Comparison of ENCODE assay signal across 11 mouse cellular contexts in genomic region chr8:107329595-107329994, GRCm38 (mm10). TPM values are rescaled to one million over a fixed set of nuclear protein-coding genes. Genes with fewer than 3 reads are reported as not detected.
DNase-seq lines count a peak whose midpoint lies in the region; ATAC-seq and TF ChIP-seq lines count a peak whose summit lies in the region.
"Had no signal": no experiment of that assay in that cellular context is flagged by ENCODE, and none has a peak within 500 bp of the region (broad histone marks: within the 10 kb centered on the region; RNA-seq: fewer than 3 reads in every experiment).

No protein-coding gene starts in this region.

- ATAC-seq in liver, embryonic 14.5 days (ENCODE audit: insufficient read depth) = no peak
- ATAC-seq in liver, embryonic 11.5 days (replicated peaks; ENCODE audit: low FRiP score) = no peak
- peak; percentile 63 for ATAC-seq in megakaryocyte, adult 5-6 weeks (ENCODE audit: poor library complexity, severe bottlenecking)

- H3K4me2 ChIP-seq in liver, embryonic 14.5 days (ENCODE audit: low read depth) = no peak overlapping the region
- no peak overlapping the region for H3K4me2 ChIP-seq in liver, embryonic 11.5 days
- H3K4me2 ChIP-seq: limb, embryonic 12.5 days had no signal

- no peak overlapping the region for H3K9ac ChIP-seq in liver, embryonic 14.5 days (replicated peaks)
- H3K9ac ChIP-seq in liver, embryonic 11.5 days (ENCODE audit: low read depth, low read length) = no peak overlapping the region
- H3K9ac ChIP-seq: limb, embryonic 12.5 days had no signal

- no peaks in the 10 kb centered on the region for H3K9me3 ChIP-seq in liver, embryonic 14.5 days (ENCODE audit: control insufficient read depth, low read length)
- no peaks in the 10 kb centered on the region for H3K9me3 ChIP-seq in liver, embryonic 11.5 days (ENCODE audit: control insufficient read depth, low read length)
- H3K9me3 ChIP-seq: limb, embryonic 12.5 days had no signal

- no peak for TF ChIP-seq POLR2A in thymus, adult 2 months (IDR thresholded peaks at IDR 0.05; ENCODE audit: control insufficient read depth, extremely low read depth, insufficient read depth, low read length, poor library complexity)

- DNase-seq in adrenal gland, postnatal 36 days = peak; percentile 12 to 39
- no peak for DNase-seq in adrenal gland, adult 8-10 months
- DNase-seq in liver, embryonic 14.5 days (ENCODE audit: low read depth in 3 of 3, low spot score in 3 of 3) = no peak
- no peak for DNase-seq in liver, embryonic 11.5 days (ENCODE audit: low spot score)
- DNase-seq in ZHBTc4 (ENCODE audit: low read depth, low spot score) = peak; percentile 15
- no peak for DNase-seq in Muller cell, postnatal 12 days (ENCODE audit: inconsistent ontology term)
- DNase-seq in thymus, adult 2 months = no peak
- DNase-seq: cerebellum, postnatal 14 days; midbrain, embryonic 14.5 days had no signal

- H3K4me1 ChIP-seq in liver, embryonic 14.5 days (replicated peaks; ENCODE audit: control insufficient read depth in 2 of 2, insufficient read depth in 2 of 2, low read length in 1 of 2) = no peaks in the 10 kb centered on the region
- no peaks in the 10 kb centered on the region for H3K4me1 ChIP-seq in liver, embryonic 11.5 days (replicated peaks; ENCODE audit: control insufficient read depth, insufficient read depth, low read length)
- no peaks in the 10 kb centered on the region for H3K4me1 ChIP-seq in thymus, adult 2 months (replicated peaks; ENCODE audit: control insufficient read depth, insufficient read depth, low read length)
- H3K4me1 ChIP-seq: limb, embryonic 12.5 days had no signal

- 19% methylated on average over 1 of the region's 1 CpGs for WGBS in liver, embryonic 14.5 days (ENCODE audit: insufficient replicate concordance)
- 47% methylated on average over 1 of the region's 1 CpGs for WGBS in liver, embryonic 11.5 days
- 87% methylated on average over 1 of the region's 1 CpGs for WGBS in thymus, adult 2 months

- no peak for TF ChIP-seq EP300 in liver, embryonic 14.5 days (IDR thresholded peaks at IDR 0.05; ENCODE audit: low read depth)

- TF ChIP-seq CTCF in liver, embryonic 14.5 days (IDR thresholded peaks at IDR 0.05; ENCODE audit: low read depth) = peak; percentile 45
- no peak for TF ChIP-seq CTCF in thymus, adult 2 months (IDR thresholded peaks at IDR 0.05; ENCODE audit: borderline replicate concordance, control insufficient read depth, extremely low read depth, insufficient read depth, low read length, poor library complexity)

- no peaks in the 10 kb centered on the region for H3K36me3 ChIP-seq in liver, embryonic 14.5 days (replicated peaks; ENCODE audit: control insufficient read depth, insufficient read depth, low read depth)
- H3K36me3 ChIP-seq in liver, embryonic 11.5 days (ENCODE audit: control insufficient read depth, insufficient read depth, low read length) = no peaks in the 10 kb centered on the region
- H3K36me3 ChIP-seq in thymus, adult 2 months (ENCODE audit: control insufficient read depth, insufficient read depth, low read length) = no peaks in the 10 kb centered on the region
- H3K36me3 ChIP-seq: limb, embryonic 12.5 days had no signal

- H3K4me3 ChIP-seq in liver, embryonic 14.5 days (ENCODE audit: insufficient read depth in 1 of 2, low read depth in 2 of 2, low read length in 2 of 2) = no peak overlapping the region
- no peak overlapping the region for H3K4me3 ChIP-seq in liver, embryonic 11.5 days (ENCODE audit: low read depth, low read length)
- H3K4me3 ChIP-seq in thymus, adult 2 months (ENCODE audit: control insufficient read depth, insufficient read depth, low read length) = no peak overlapping the region
- H3K4me3 ChIP-seq: limb, embryonic 12.5 days had no signal

- H3K27me3 ChIP-seq in liver, embryonic 14.5 days (ENCODE audit: control insufficient read depth, insufficient read depth, low read length) = no peaks in the 10 kb centered on the region
- no peaks in the 10 kb centered on the region for H3K27me3 ChIP-seq in liver, embryonic 11.5 days (replicated peaks; ENCODE audit: control insufficient read depth, insufficient read depth, low read length)
- H3K27me3 ChIP-seq in thymus, adult 2 months (ENCODE audit: control insufficient read depth, insufficient read depth, low read length) = no peaks in the 10 kb centered on the region
- H3K27me3 ChIP-seq: limb, embryonic 12.5 days had no signal

- H3K27ac ChIP-seq in liver, embryonic 14.5 days = no peak overlapping the region
- H3K27ac ChIP-seq in liver, embryonic 11.5 days (ENCODE audit: low read depth, low read length) = no peak overlapping the region
- H3K27ac ChIP-seq in thymus, adult 2 months (ENCODE audit: control insufficient read depth, insufficient read depth, low read length) = no peak overlapping the region
- H3K27ac ChIP-seq: limb, embryonic 12.5 days had no signal

RNA-seq across cellular contexts. Expression of gene Nfat5, which starts 36.3 kb away (rescaled TPM):
- total RNA-seq in adrenal gland, postnatal 36 days (2021) = 100 to 1,000 TPM; 127 to 137 TPM
- total RNA-seq in adrenal gland, adult 8-10 months (2022) = 100 to 1,000 TPM; 130 to 228 (median 173) TPM
- 4.6 and 5.1 TPM in 2 replicates for polyA plus RNA-seq in liver, embryonic 14.5 days (2012; rRNA removed)
- 0.66 and 0.76 TPM in 2 replicates for polyA plus RNA-seq in liver, embryonic 14.5 days (2014; fragmentation: Nextera tagmentation; extraction: Ambion mirVana)
- polyA plus RNA-seq in liver, embryonic 11.5 days (2014; fragmentation: Nextera tagmentation; extraction: Ambion mirVana) = 6.2 and 8.2 TPM in 2 replicates
- total RNA-seq in megakaryocyte, adult 5-6 weeks (2015) = 32.2 and 33.1 TPM in 2 replicates
- total RNA-seq in megakaryocyte, adult 5-6 weeks (2017) = 17.6 and 19.4 TPM in 2 replicates
- polyA plus RNA-seq in thymus, adult 2 months (2012; rRNA removed) = 36.0 and 40.3 TPM in 2 replicates

Comparison
In these comparisons a context has a peak if more than half of its experiments do, and no peak if none do; other contexts are left out.
1. DNase-seq: peak in adrenal gland, postnatal 36 days (2 of 2) and ZHBTc4 (single experiment); none in adrenal gland, adult 8-10 months (single experiment), liver, embryonic 14.5 days (0 of 3), liver, embryonic 11.5 days (single experiment), Muller cell, postnatal 12 days (single experiment) and thymus, adult 2 months (single experiment).